Mouse (Mus musculus): Measurements from ENCODE around the gene Ddx11.

DNA sequence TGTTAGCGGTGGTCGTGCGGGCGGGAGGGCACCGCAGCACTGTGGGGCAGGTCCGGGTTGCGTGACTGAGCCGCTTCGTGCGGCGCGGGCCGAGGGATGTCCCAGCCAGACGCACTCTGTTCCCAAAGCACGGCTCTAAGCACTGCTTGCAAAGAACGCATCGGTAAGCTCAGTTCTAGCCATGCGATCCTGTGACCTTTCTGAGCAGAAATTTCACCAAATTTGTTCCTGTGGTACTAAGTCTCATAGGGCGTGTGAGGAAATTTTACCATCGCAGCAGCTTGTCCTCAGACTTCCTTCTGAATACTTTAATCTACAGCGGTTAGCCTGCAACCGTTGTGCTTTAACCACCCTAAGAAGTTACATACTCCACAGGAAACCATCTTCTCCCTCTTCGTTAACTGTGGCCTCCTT lies 45.9 kb upstream of the Ddx11 start:
- no peak for TF ChIP-seq CTCF (IDR thresholded peaks at IDR 0.05; ENCODE audit: extremely low read depth, insufficient read depth, insufficient read length, insufficient replicate concordance)
- no peak for TF ChIP-seq POLR2A (IDR thresholded peaks at IDR 0.05; ENCODE audit: low read depth, low read length)
